Mouse (Mus musculus) hindbrain, embryonic 11.5 days (tissue): Measurements from ENCODE around the gene Ehd1. TPM values are rescaled to one million over a fixed set of nuclear protein-coding genes. Genes with fewer than 3 reads are reported as not detected.

ENCODE experiments used
- ATAC-seq: fragments of 200-750 bp; cut with Nextera tagmentation; 2 replicates; pipeline ENCODE4 v1.8.0; 2017; ENCODE audit warnings: mild to moderate bottlenecking, moderate TSS enrichment, moderate library complexity; ENCODE audit not compliant: low FRiP score
- DNase-seq: peaks from one replicate; pipeline ENCODE4 v3.0.0-alpha.2; 2015; ENCODE audit warnings: low spot score
- H3K27ac ChIP-seq: fragments of 300-500 bp; sonication (generic); 2 replicates; pipeline ENCODE4 v1.5.1; 2014; ENCODE audit warnings: mild to moderate bottlenecking, low read depth, low read length
- H3K27me3 ChIP-seq: fragments of 300-500 bp; sonication (generic); 2 replicates; pipeline ENCODE4 v1.6.1; 2014; ENCODE audit warnings: mild to moderate bottlenecking, low read length, moderate library complexity, mixed read lengths; ENCODE audit not compliant: control insufficient read depth, insufficient read depth
- H3K36me3 ChIP-seq: fragments of 300-500 bp; sonication (generic); 2 replicates; pipeline ENCODE4 v1.6.1; 2014; ENCODE audit warnings: mild to moderate bottlenecking, low read length, moderate library complexity, mixed read lengths; ENCODE audit not compliant: control insufficient read depth, insufficient read depth
- H3K4me1 ChIP-seq: fragments of 300-500 bp; sonication (generic); replicated peaks from 2 replicates; pipeline ENCODE4 v1.6.1; 2014; ENCODE audit warnings: low read length, mixed read lengths; ENCODE audit not compliant: control insufficient read depth, insufficient read depth
- H3K4me2 ChIP-seq: fragments of 300-500 bp; sonication (generic); replicated peaks from 2 replicates; pipeline ENCODE4 v1.6.1; 2014; ENCODE audit warnings: mild to moderate bottlenecking, low read depth, low read length
- H3K4me3 ChIP-seq: fragments of 300-500 bp; sonication (generic); 2 replicates; pipeline ENCODE4 v1.5.1; 2014; ENCODE audit warnings: low read depth, low read length
- H3K9ac ChIP-seq: fragments of 300-500 bp; sonication (generic); 2 replicates; pipeline ENCODE4 v1.6.1; 2014; ENCODE audit warnings: low read depth, low read length
- H3K9me3 ChIP-seq: fragments of 300-500 bp; sonication (generic); 2 replicates; pipeline ENCODE4 v1.6.1; 2016; ENCODE audit warnings: low read length; ENCODE audit not compliant: control insufficient read depth
- WGBS: fragments of 180-500 bp; shearing (Covaris S2); extraction: QIAGEN DNeasy Blood & Tissue Kit; methylation state at CpG from one replicate; pipeline ENCODE4 v1.1.7; 2014; 5-methylcytosine and 5-hydroxymethylcytosine counted together
- polyA plus RNA-seq: library from polyadenylated mRNA; unstranded; fragments of >200 nt; fragmentation: Nextera tagmentation; extraction: Ambion mirVana; gene quantifications from 2 replicates; pipeline ENCODE4 v1.2.1, GENCODE M21; 2014

Ehd1 gene
- polyA plus RNA-seq, 1 experiment from 2014 or later = 67.4 TPM

DNA sequence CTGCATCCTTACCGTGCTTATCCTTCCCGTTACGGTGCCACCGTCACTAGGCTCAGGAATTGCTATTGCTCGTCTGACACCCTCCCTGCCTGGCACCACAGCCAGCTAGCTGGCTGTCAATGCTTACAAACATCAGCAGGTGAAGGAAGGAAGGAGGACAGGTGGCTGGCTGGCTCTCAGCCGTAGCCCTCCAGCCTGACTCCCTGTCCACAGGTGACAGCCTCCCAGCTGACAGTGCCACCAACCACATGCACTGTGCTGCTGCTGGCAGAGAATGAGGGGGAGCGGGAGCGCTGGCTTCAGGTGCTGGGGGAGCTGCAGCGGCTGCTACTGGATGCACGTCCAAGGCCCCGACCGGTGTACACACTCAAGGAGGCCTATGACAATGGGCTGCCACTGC lies 41.6 kb downstream of the Ehd1 start:
- Histone ChIP-seq H3K36me3 (no peaks in the 10 kb centered on the region), H3K9ac (no peak overlapping the region), H3K4me1 (no peaks in the 10 kb centered on the region), H3K9me3 (no peaks in the 10 kb centered on the region), H3K4me3 (no peak overlapping the region), H3K27ac (no peak overlapping the region), H3K4me2 (no peak overlapping the region), H3K27me3 (no peaks in the 10 kb centered on the region)
- ATAC-seq (no peak), DNase-seq (no peak)
- WGBS = 95% methylated on average over 12 of the region's 12 CpGs

DNA sequence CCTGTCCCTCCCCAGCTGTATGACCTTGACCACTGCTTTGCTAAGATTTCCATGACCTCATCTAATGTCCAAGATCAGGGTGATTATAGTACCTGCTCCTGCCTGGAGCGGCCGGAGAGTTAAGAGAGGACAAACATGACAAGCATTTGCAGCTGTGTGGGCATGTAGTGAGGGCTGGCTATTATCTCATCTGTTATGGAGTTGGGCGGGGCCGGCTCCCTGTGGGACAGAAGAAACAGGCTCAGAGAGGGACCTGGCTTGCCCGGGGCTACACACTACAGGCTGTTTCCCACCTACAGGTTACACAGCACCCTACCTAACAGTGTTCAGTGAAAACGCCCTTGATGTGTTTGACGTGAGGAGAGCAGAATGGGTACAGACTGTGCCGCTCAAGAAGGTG lies 44.8 kb downstream of the Ehd1 start:
- H3K27ac ChIP-seq = no peak overlapping the region
- 87% methylated on average over 8 of the region's 8 CpGs for WGBS
- no peak overlapping the region for H3K9ac ChIP-seq
- no peaks in the 10 kb centered on the region for H3K9me3 ChIP-seq
- no peak for DNase-seq
- H3K4me2 ChIP-seq = no peak overlapping the region
- no peaks in the 10 kb centered on the region for H3K36me3 ChIP-seq
- no peak overlapping the region for H3K4me3 ChIP-seq
- H3K27me3 ChIP-seq = no peaks in the 10 kb centered on the region
- no peaks in the 10 kb centered on the region for H3K4me1 ChIP-seq
- ATAC-seq = no peak

DNA sequence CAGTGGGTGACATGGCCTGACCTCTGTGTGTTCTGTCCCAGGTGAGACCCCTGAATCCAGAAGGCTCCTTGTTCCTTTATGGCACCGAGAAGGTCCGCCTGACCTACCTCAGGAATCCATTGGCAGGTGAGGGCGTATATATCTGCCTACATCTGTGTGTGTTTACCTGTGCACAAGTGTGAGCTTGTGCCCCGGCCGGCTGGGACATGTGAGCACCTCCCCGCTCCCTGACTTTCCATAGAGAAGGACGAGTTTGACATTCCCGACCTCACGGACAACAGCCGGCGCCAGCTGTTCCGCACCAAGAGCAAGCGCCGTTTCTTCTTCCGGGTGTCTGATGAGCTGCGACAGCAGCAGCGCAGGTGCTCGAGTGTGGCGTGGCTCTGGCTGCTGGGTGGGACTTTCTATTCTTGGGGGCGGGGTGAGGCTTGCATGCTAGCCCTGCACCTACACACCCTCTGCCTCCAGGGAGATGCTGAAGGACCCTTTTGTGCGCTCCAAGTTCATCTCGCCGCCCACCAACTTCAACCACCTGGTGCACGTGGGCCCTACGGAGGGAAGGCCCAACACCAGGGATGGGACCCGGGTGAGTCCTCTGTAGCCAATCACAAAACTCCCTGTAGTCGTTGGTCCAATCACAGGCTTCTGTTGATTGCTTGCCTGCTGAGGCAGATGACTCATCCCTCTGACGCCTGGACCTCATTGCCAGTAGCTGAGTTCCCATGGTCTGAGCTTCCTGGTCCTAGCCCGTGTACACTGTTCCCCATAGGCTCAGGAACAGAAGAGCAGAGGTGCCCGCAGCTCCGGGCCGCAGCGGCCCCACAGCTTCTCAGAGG lies 45.5 kb downstream of the Ehd1 start:
- no peaks in the 10 kb centered on the region for H3K36me3 ChIP-seq
- no peak overlapping the region for H3K9ac ChIP-seq
- H3K27ac ChIP-seq = no peak overlapping the region
- H3K9me3 ChIP-seq = no peaks in the 10 kb centered on the region
- DNase-seq (no peak), ATAC-seq (no peak)
- H3K4me2 ChIP-seq = no peak overlapping the region
- no peaks in the 10 kb centered on the region for H3K27me3 ChIP-seq
- no peaks in the 10 kb centered on the region for H3K4me1 ChIP-seq
- H3K4me3 ChIP-seq = no peak overlapping the region
- 84% methylated on average over 33 of the region's 33 CpGs for WGBS

DNA sequence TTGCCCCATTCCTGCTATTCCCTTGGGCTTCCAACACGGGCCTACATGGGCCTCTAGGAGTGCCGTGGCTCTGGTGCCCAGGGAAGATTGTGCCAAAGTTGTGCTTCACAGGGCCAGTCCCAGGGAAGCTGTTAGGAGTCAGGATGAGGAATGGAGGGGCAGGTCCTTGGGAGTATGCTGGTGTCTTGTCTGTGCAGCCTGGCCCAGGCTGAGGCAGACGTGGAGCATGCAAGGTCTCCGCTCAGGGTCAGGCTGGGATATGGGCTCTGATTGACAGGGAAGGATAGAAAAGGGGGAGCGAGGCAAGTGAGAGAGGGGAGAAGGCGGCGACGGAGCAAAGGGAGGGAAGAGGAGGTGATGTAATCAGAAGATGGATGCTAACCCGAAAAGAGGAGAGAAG lies 48.2 kb downstream of the Ehd1 start:
- no peak overlapping the region for H3K9ac ChIP-seq
- H3K27ac ChIP-seq = no peak overlapping the region
- ATAC-seq (no peak), DNase-seq (no peak)
- 85% methylated on average over 9 of the region's 9 CpGs for WGBS
- no peaks in the 10 kb centered on the region for H3K9me3 ChIP-seq
- no peaks in the 10 kb centered on the region for H3K36me3 ChIP-seq
- no peak overlapping the region for H3K4me3 ChIP-seq
- no peak overlapping the region for H3K4me2 ChIP-seq
- H3K27me3 ChIP-seq = no peaks in the 10 kb centered on the region
- H3K4me1 ChIP-seq = no peaks in the 10 kb centered on the region

DNA sequence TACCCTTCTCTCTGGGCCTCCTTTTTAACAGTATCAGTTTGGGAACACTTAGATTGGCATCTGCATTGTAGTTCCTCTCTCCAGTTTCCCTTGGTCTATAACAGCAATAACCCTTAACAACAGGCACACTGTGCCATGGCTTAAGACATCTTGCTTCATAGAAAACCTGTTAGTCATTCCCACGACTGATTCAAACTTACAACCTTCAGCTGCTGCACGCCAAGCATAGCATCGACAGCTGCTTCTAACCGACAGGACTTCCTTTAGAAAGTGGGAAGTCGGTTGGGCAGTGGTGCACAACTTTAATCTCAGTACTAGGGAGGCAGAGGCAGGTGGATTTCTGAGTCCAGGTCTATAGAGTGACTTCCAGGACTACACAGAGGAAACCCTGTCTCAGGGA lies 54.7 kb downstream of the Ehd1 start:
- ATAC-seq (no peak), DNase-seq (no peak)
- Histone ChIP-seq H3K27ac (no peak overlapping the region), H3K4me2 (no peak overlapping the region), H3K4me3 (no peak overlapping the region), H3K27me3 (no peaks in the 10 kb centered on the region), H3K36me3 (no peaks in the 10 kb centered on the region), H3K9ac (no peak overlapping the region), H3K4me1 (peaks cover 6% of the 10 kb centered on the region), H3K9me3 (no peaks in the 10 kb centered on the region)
- 69% methylated on average over 5 of the region's 5 CpGs for WGBS

DNA sequence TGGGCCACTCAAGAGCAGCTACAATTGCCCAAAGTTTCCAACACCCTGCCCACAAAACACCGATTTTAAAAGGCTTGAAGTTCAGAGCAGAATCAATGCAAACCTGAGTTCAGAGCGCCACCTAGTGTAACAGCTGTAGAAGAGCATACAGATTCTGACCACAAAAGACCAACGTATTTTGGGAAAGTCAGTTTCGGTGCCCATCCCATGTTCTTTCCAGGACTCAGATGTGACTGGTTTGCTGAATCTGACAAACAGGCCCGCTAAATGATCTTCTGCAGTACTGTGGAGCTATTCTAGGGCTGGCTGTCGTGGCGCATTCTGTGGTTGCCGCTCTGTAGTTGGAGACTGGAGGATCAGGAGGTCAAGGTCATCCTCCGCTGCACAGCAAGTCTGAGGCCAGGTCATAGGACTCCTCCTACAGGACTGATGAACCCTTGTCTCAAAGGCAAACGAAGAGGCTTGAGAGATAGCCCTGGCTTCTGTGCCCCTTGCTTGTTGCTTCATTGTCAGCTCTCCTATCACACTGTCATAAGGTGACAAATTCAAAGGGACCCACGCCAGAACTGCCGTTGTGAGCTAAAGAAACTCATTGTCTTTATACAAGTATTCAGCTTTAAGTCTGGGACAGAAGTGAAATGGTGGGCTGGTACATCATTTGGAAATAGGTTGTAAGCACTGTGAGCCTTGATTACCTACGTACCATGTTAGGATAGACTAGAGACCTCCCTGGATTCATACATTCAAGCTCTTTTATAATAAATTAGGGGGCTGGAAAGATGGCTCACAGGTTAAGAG lies 55.4 kb downstream of the Ehd1 start:
- Histone ChIP-seq H3K4me3 (no peak overlapping the region), H3K4me2 (peak overlapping the region; percentile 33), H3K9me3 (no peaks in the 10 kb centered on the region), H3K27me3 (no peaks in the 10 kb centered on the region), H3K27ac (no peak overlapping the region), H3K36me3 (no peaks in the 10 kb centered on the region), H3K9ac (no peak overlapping the region), H3K4me1 (peaks cover 12% of the 10 kb centered on the region)
- no peak for ATAC-seq
- WGBS = 26% methylated on average over 13 of the region's 13 CpGs
- DNase-seq = peak; percentile 78

DNA sequence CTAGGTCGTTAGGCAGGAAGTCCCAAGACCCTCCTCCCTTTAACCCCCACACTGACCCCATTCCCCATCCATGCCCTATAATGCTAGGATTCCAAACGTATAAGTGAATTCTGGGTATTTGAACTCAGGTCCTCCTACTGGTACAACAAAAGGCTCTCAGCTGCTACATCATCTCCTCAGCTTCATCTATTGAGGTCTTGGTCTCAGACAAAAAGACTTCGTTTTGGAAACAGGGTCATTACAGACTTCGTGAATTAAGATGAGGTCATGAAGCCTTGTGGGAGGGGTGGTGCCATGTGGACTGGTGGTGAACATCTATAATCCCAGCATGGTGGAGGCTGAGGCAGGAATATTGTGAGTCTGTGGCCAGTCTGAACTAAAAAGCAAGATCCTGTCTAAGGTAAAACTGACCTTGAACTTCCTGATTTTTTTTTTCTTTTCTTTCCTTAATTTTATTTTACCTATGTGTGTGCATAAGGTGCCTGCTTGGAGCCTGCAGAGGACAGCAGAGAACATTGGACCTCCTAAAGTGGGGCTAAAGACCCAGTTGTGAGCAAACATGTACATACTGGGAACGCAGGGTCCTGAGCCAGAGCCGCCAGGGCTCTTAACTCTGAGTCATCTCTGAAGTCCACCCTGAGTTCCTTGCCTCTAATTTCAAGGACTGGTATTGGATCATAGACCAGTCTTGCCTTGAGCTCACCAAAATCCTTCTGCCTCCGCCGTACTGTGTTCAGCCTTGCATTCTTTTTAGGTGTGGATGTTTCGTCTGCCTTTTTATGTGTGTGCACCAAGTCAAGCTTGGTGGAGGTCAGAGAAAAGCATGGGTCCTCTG lies 57.5 kb downstream of the Ehd1 start:
- Histone ChIP-seq H3K36me3 (peaks cover 4% of the 10 kb centered on the region; the same call in 1 of the 2 replicates), H3K9ac (0 out of 2 replicates have a peak overlapping the region, but pooled peaks have one; percentile 28), H3K4me2 (peak overlapping the region; percentile 40), H3K4me3 (peak overlapping the region; percentile 88; the same call in 1 of the 2 replicates), H3K4me1 (peaks cover 12% of the 10 kb centered on the region), H3K27ac (peak overlapping the region; percentile 56; the same call in 1 of the 2 replicates), H3K27me3 (no peaks in the 10 kb centered on the region), H3K9me3 (no peaks in the 10 kb centered on the region)
- ATAC-seq (no peak), DNase-seq (no peak)
- 73% methylated on average over 9 of the region's 9 CpGs for WGBS

DNA sequence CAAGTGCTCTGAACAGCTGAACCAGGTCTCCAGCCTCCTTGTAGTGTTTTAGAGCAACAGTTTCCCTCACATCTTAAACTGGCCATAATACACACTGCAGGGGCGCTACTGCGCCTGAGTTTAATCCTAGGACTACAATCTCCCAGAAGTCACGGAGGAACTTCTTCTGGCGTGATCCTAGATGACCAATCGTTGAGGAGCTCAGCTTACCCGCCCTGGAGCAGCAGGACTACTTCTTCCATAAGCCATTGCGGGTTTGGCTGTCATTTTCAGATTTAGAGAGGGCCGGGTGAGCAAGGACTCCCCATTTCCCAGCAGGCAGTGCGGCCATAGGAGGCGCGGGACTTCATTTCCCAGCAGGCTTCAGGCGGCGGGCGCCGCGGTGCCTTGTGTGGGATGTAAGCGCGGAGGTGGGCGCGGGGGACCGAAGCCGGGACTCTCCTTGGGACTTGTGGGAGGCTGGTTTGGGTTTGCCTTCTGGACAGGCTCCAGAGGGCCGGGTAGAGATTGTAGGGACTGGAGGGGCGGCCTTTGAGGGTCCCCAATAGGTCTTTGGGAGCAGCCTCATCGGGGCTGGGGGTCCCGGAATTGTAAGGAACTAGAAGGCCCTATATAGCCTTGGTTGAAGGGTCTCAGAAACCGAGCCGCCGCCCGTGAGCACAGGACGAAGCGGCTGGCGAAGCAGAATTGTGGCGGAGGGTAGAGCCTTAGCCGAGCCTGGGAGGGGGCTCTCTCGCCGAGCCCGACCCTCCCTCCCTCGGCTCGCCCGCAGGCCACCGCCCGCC lies 58.3 kb downstream of the Ehd1 start, which contains the start of gene Men1:
Gene Men1 (plus strand): TSS at position 307 of the 785 bp plus-strand sequence.
- ATAC-seq = peak; percentile 93
- peak within 1 kb of the TSS; percentile 88 for H3K4me3 ChIP-seq
- H3K4me2 ChIP-seq = peak within 1 kb of the TSS; percentile 96
- H3K27me3 ChIP-seq = no peaks in the 10 kb centered on the region
- H3K27ac ChIP-seq = peak within 1 kb of the TSS; percentile 60; the same call in 1 of the 2 replicates
- peaks cover 12% of the 10 kb centered on the region for H3K4me1 ChIP-seq
- peaks cover 4% of the 10 kb centered on the region; the same call in 1 of the 2 replicates for H3K36me3 ChIP-seq
- WGBS = 0% methylated on average over 43 of the region's 43 CpGs
- H3K9me3 ChIP-seq = no peaks in the 10 kb centered on the region
- peak within 1 kb of the TSS; percentile 91 for H3K9ac ChIP-seq
- peak; percentile 96 for DNase-seq
